Mouse (Mus musculus) limb, embryonic 10.5 days (tissue): ENCODE data around the gene Gm10643. TPM values are rescaled to one million over a fixed set of nuclear protein-coding genes. Genes with fewer than 3 reads are reported as not detected.
A peak's percentile ranks its signal among the peaks of the same experiment; 100 is the strongest.

Experiments used
- DNase-seq: peaks from one replicate; pipeline ENCODE4 v3.0.0-alpha.2; 2017; ENCODE audit warnings: low spot score
- H3K27ac ChIP-seq: fragments of 300-500 bp; sonication (generic); 2 replicates; pipeline ENCODE4 v1.5.1; 2016; ENCODE audit warnings: mild to moderate bottlenecking
- H3K27me3 ChIP-seq: fragments of 300-500 bp; sonication (generic); 2 replicates; pipeline ENCODE4 v1.6.1; 2016; ENCODE audit warnings: low read depth, mild to moderate bottlenecking; ENCODE audit not compliant: poor library complexity, severe bottlenecking
- H3K36me3 ChIP-seq: fragments of 300-500 bp; sonication (generic); 2 replicates; pipeline ENCODE4 v1.6.1; 2016; ENCODE audit warnings: mild to moderate bottlenecking, moderate library complexity
- H3K4me1 ChIP-seq: fragments of 300-500 bp; sonication (generic); 2 replicates; pipeline ENCODE4 v1.6.1; 2016
- H3K4me3 ChIP-seq: fragments of 300-500 bp; sonication (generic); 2 replicates; pipeline ENCODE4 v1.5.1; 2016; ENCODE audit warnings: mild to moderate bottlenecking, moderate library complexity
- H3K9me3 ChIP-seq: fragments of 300-500 bp; sonication (generic); replicated peaks from 2 replicates; pipeline ENCODE4 v1.6.1; 2016; ENCODE audit warnings: mild to moderate bottlenecking
- WGBS: fragments of 180-500 bp; shearing (Covaris S2); methylation state at CpG from one replicate; pipeline ENCODE4 v1.1.7; 2016; 5-methylcytosine and 5-hydroxymethylcytosine counted together
- polyA plus RNA-seq: library from polyadenylated mRNA; unstranded; fragments of >200 nt; fragmentation: Nextera tagmentation; extraction: Ambion mirVana; gene quantifications from 2 replicates; pipeline ENCODE4 v1.2.1, GENCODE M21; 2016

Gm10643 gene
- 0.88 and 1.0 TPM in 2 replicates for polyA plus RNA-seq

GRCm38 (mm10) chr8:84065037-84065436, at the start of gene Gm10643:
TSS of gene Gm10643 (minus strand) at chr8:84065137.
- Histone ChIP-seq H3K27ac (peak within 1 kb of the TSS; percentile 96), H3K4me1 (peaks cover 35% of the 10 kb centered on the region), H3K27me3 (no peaks in the 10 kb centered on the region), H3K9me3 (no peaks in the 10 kb centered on the region), H3K36me3 (no peaks in the 10 kb centered on the region), H3K4me3 (peak within 1 kb of the TSS; percentile 86)
- DNase-seq, result no peak
- WGBS, result 88% methylated on average over 1 of the region's 1 CpGs

GRCm38 (mm10) chr8:84106216-84107040, 41.5 kb upstream of the Gm10643 start:
- peaks cover 18% of the 10 kb centered on the region for H3K36me3 ChIP-seq
- DNase-seq, result no peak
- H3K4me3 ChIP-seq, result no peak overlapping the region
- 0 out of 2 replicates have a peak overlapping the region, but pooled peaks have one; percentile 99 for H3K27ac ChIP-seq
- H3K9me3 ChIP-seq, result no peaks in the 10 kb centered on the region
- H3K27me3 ChIP-seq, result no peaks in the 10 kb centered on the region
- peaks cover 29% of the 10 kb centered on the region for H3K4me1 ChIP-seq
- 93% methylated on average over 6 of the region's 6 CpGs for WGBS

GRCm38 (mm10) chr8:84105676-84106075, 40.7 kb upstream of the Gm10643 start:
- Histone ChIP-seq H3K4me3 (no peak overlapping the region; the same call in 1 of the 2 replicates), H3K27ac (peak overlapping the region; percentile 99; the same call in 1 of the 2 replicates), H3K36me3 (peaks cover 25% of the 10 kb centered on the region), H3K27me3 (no peaks in the 10 kb centered on the region), H3K4me1 (peaks cover 29% of the 10 kb centered on the region), H3K9me3 (no peaks in the 10 kb centered on the region)
- 79% methylated on average over 2 of the region's 2 CpGs for WGBS
- DNase-seq, result no peak

- Histone ChIP-seq H3K36me3 (peaks cover 33% of the 10 kb centered on the region), H3K4me3 (peak within 1 kb of the TSS; percentile 79), H3K4me1 (peaks cover 29% of the 10 kb centered on the region), H3K27ac (peak within 1 kb of the TSS; percentile 99), H3K9me3 (no peaks in the 10 kb centered on the region), H3K27me3 (no peaks in the 10 kb centered on the region)
- WGBS, result 8% methylated on average over 42 of the region's 42 CpGs
- peak; percentile 97 for DNase-seq
Measured at GRCm38 (mm10) chr8:84104697-84105609, 40.0 kb upstream of the Gm10643 start, which contains the start of gene Dcaf15. TSS of gene Dcaf15 (minus strand) at chr8:84104768.

- peak overlapping the region; percentile 99 for H3K27ac ChIP-seq
- H3K36me3 ChIP-seq, result peaks cover 40% of the 10 kb centered on the region
- peaks cover 29% of the 10 kb centered on the region for H3K4me1 ChIP-seq
- H3K27me3 ChIP-seq, result no peaks in the 10 kb centered on the region
- peak overlapping the region; percentile 79 for H3K4me3 ChIP-seq
- H3K9me3 ChIP-seq, result no peaks in the 10 kb centered on the region
- DNase-seq, result peak; percentile 89
- under 1% methylated on average over 28 of the region's 29 CpGs for WGBS
Measured at GRCm38 (mm10) chr8:84104221-84104620, 39.3 kb upstream of the Gm10643 start.

- Histone ChIP-seq H3K27ac (peak overlapping the region; percentile 99), H3K9me3 (no peaks in the 10 kb centered on the region), H3K36me3 (peaks cover 46% of the 10 kb centered on the region), H3K27me3 (no peaks in the 10 kb centered on the region), H3K4me1 (peaks cover 29% of the 10 kb centered on the region), H3K4me3 (peak overlapping the region; percentile 79)
- DNase-seq, result no peak
- 62% methylated on average over 3 of the region's 3 CpGs for WGBS
Measured at GRCm38 (mm10) chr8:84103601-84104000, 38.7 kb upstream of the Gm10643 start.

- Histone ChIP-seq H3K36me3 (peaks cover 65% of the 10 kb centered on the region), H3K4me3 (no peak overlapping the region; the same call in 1 of the 2 replicates), H3K27me3 (no peaks in the 10 kb centered on the region), H3K27ac (no peak overlapping the region), H3K4me1 (peaks cover 29% of the 10 kb centered on the region), H3K9me3 (no peaks in the 10 kb centered on the region)
- DNase-seq, result no peak
- WGBS, result 94% methylated on average over 25 of the region's 25 CpGs
Measured at GRCm38 (mm10) chr8:84101476-84102270, 36.7 kb upstream of the Gm10643 start.

- H3K4me3 ChIP-seq, result no peak overlapping the region
- no peaks in the 10 kb centered on the region for H3K27me3 ChIP-seq
- no peak overlapping the region for H3K27ac ChIP-seq
- DNase-seq, result no peak
- no peaks in the 10 kb centered on the region for H3K9me3 ChIP-seq
- H3K4me1 ChIP-seq, result peaks cover 8% of the 10 kb centered on the region
- 94% methylated on average over 7 of the region's 7 CpGs for WGBS
- H3K36me3 ChIP-seq, result peaks cover 98% of the 10 kb centered on the region
Measured at GRCm38 (mm10) chr8:84098376-84098775, 33.4 kb upstream of the Gm10643 start.

GRCm38 (mm10) chr8:84096061-84096460, 31.1 kb upstream of the Gm10643 start:
- no peaks in the 10 kb centered on the region for H3K9me3 ChIP-seq
- peaks cover 100% of the 10 kb centered on the region for H3K36me3 ChIP-seq
- 0 out of 2 replicates have a peak overlapping the region, but pooled peaks have one; percentile 2 for H3K27ac ChIP-seq
- H3K27me3 ChIP-seq, result no peaks in the 10 kb centered on the region
- WGBS, result 81% methylated on average over 8 of the region's 8 CpGs
- H3K4me1 ChIP-seq, result no peaks in the 10 kb centered on the region
- H3K4me3 ChIP-seq, result no peak overlapping the region
- no peak for DNase-seq

- no peak for DNase-seq
- WGBS, result 91% methylated on average over 8 of the region's 8 CpGs
- H3K36me3 ChIP-seq, result peaks cover 100% of the 10 kb centered on the region
- no peaks in the 10 kb centered on the region for H3K4me1 ChIP-seq
- H3K27ac ChIP-seq, result no peak overlapping the region
- H3K4me3 ChIP-seq, result no peak overlapping the region
- no peaks in the 10 kb centered on the region for H3K27me3 ChIP-seq
- no peaks in the 10 kb centered on the region for H3K9me3 ChIP-seq
Measured at GRCm38 (mm10) chr8:84090585-84090984, 25.6 kb upstream of the Gm10643 start.

GRCm38 (mm10) chr8:84089277-84089676, 24.3 kb upstream of the Gm10643 start:
- H3K9me3 ChIP-seq, result no peaks in the 10 kb centered on the region
- WGBS, result 90% methylated on average over 9 of the region's 9 CpGs
- H3K4me1 ChIP-seq, result peaks cover 8% of the 10 kb centered on the region
- H3K27ac ChIP-seq, result no peak overlapping the region
- no peaks in the 10 kb centered on the region for H3K27me3 ChIP-seq
- no peak overlapping the region for H3K4me3 ChIP-seq
- peaks cover 100% of the 10 kb centered on the region for H3K36me3 ChIP-seq
- DNase-seq, result no peak

GRCm38 (mm10) chr8:84087821-84088220, 22.9 kb upstream of the Gm10643 start:
- Histone ChIP-seq H3K36me3 (peaks cover 100% of the 10 kb centered on the region), H3K4me1 (peaks cover 16% of the 10 kb centered on the region), H3K27ac (no peak overlapping the region; the same call in 1 of the 2 replicates), H3K4me3 (no peak overlapping the region), H3K9me3 (no peaks in the 10 kb centered on the region), H3K27me3 (no peaks in the 10 kb centered on the region)
- DNase-seq, result no peak
- WGBS, result 96% methylated on average over 14 of the region's 14 CpGs
